Mouse (Mus musculus): Measurements from ENCODE around the gene Drg1.
A peak's percentile ranks its signal among the peaks of the same experiment; 100 is the strongest.

The Drg1 gene

DNA sequence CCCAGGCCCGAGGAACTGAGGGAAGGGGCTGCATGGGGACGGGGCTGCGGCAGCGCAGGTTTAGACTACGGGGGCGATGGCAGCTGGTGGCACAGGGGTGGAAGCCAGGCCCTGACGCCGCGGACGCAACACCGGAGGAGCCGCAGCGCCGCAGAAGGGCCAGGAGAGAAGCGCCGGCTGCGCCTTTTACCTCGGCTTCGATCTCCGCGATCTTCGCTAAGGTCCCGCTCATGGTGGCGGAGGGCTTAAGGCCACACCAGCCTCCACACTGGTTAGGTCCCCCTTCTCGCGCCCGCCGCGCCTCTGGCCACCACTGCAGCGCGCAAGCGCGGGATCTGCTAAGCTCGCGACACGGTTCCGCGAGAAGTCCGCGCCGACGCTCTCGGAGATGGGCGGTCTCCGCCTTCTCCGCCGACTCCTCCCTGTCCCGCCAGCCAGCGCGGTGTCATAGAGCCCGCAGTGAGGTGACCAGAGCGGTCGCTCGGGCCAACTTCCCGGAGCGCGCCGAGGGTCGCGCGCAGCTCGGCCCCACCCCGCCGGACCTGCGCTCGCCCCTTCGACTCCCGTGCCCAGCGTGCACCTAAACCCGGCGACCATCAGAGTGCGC lies at the start of gene Drg1:
Gene Drg1 (minus strand): TSS at position 337 of the 607 bp plus-strand sequence.
- DNase-seq (ENCODE audit: low spot score in 2 of 2) = peak; percentile 94 to 95

DNA sequence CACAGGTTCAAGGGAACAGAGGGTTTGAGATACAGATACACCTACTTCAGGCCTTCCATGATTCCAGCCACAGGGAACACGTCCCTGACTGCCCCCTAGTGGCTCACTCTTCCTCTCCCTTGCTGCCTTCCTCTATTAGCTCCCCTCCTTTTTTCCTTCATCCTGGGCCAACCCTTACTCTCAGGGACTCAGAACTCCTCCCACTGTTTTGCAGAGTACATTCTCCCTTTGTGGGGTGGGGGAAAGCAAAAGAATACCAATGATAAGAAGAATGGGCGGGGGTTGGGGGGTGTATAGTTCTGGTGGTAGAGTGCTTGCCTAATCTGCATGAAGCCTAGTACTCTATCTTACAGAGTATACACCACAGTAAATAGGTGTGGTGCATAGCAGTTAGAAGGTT lies 47.9 kb upstream of the Drg1 start:
- no peak for DNase-seq (ENCODE audit: low spot score in 2 of 2)

DNA sequence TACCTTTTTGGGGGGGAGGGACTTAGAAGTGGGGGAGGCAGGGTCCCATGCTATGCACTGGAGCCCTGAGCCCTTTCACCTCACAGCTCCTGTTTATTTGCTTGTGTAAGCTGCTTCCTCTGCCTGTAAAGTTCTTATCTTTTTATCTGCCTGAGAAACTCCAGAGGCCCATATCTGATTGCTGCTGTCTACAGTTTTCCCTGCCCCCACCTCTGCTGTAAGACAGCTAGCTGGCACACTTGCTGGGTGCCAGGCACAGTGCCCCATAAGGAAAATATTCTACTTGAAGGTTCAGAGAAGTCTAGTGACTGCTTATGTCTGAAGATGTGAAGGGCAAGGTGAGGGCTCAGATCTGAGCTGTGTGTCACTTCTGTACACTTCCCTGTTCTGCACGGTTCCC lies 47.1 kb upstream of the Drg1 start:
- DNase-seq (ENCODE audit: low spot score in 2 of 2) = no peak

DNA sequence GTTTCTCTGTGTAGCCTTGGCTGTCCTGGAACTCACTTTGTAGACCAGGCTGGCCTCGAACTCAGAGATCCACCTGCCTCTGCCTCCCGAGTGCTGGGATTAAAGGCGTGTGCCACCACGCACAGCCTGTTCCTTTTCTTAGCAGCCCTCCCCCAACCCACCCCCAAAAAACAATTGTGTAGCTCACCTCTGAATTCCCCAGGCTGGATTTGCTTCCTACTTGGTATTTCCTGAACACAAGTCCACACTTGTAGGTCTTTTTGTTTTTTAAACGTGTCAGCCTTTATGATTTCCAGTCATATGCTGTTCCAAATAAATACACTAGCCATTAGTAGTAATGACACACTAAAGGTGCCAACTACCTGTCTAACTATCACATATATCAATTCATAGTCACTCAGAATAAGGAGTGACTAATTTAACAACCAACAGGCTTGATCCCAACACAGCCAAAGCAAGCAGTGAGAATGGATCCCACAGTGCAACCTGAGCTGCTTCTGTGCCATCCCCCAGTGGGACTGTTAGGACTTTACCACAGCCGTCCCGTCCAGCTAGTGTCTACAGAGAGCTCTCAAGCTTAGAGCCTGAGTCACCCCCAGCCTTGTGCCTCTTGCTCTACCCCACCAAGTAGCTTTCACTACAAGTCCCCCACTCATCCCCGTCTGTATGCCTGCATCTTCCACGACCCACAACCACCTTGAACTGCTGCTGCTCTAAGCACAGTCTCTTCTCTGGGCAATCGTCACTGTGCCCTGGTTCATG lies 45.6 kb upstream of the Drg1 start:
- DNase-seq (ENCODE audit: low spot score in 2 of 2) = no peak

DNA sequence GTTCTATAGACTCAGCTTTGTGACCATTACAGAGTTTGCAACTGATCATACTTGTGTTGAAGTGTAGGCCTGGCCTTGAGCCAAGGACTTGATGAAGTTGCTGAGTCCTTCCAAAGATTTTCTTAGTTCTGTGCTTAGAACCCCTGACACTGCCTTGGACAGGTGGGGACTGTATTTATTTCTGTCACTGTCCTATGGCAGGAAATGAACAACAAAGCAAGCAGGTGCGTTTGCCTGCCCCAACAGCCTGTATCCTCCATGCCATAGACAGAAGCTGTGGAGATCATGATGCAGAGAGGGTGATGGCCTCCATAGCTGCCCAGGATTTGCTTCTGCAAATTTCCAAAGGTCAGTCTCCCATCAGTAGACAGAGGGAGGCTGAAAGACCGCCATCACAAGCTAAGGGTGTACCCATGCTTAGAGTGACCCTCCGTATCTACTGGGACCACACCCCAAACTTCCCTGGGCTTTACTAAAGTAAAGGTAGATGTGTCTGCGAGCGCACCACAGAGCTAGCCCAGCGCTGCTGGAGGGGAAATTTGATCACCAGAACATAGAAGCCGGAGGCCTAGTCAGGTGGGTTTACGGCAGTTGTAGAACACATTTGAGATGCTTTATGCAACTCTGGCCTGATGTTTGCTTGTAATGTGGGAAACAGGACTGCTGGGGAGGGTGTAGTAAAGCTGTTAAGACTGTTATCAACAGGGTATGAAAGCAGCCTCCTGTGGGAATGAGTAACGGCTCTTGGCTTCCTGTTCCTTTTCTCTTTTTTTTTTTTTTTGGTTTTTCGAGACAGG lies 44.8 kb upstream of the Drg1 start:
- no peak for DNase-seq (ENCODE audit: low spot score in 2 of 2)

DNA sequence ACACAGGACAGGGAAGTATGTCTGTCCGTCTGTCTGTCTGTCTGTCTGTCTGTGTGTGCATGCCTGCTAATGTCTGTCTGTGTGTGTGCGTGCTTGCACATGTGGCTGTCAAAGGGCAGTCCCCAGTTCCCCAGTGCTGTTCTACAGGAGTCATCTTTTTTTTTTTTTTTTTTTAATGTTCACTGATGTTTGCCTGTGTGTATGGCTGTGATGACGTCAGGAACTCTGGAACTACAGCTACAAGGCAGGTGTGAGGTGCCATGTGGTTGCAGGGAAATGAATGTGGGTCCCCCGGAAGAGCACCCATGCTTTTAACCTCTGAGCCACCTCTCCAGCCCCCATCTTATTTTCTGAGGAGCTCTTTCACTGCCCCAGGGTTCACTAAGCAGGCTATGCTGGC lies 43.7 kb upstream of the Drg1 start:
- DNase-seq (ENCODE audit: low spot score in 2 of 2) = no peak

DNA sequence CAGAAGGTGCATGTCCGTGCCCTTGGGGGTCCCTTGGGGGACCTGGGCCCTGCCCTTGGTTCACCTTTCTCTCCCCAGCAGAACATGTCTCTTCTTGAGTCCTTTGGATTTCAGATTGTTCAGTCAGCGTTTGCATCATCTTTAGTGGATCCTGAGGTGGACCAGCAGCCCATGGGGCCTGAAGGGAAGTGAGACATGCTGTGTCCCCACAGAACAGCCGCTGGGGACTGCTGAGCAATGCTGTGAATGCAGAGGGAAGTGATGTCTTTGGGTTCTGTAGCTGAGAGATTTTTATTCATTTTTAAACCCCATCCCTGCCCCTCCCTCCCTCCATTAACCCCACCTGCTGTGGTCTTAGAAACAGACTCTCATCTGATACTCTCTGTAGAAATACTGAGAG lies 41.7 kb upstream of the Drg1 start:
- no peak for DNase-seq (ENCODE audit: low spot score in 2 of 2)

DNA sequence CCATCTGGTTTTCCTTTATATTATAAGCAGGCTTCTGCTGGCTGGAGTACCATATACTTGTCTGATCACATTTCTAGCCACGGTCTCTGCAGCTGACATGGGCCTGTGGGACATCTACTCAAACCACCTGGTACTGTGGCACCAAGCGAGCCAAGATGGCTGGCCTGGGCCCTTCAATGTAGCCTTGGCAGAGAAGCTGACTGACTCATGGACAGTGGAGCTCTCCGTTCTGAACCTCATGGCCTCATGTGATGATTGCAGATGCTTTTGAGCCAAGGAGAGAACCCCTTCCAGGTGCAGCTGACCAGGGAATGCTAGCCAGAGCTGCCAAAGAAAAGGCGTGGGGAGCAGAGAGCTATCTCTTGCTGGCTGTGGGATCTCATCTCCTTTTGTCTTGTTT lies 39.6 kb upstream of the Drg1 start:
- no peak for DNase-seq (ENCODE audit: low spot score in 2 of 2)

DNA sequence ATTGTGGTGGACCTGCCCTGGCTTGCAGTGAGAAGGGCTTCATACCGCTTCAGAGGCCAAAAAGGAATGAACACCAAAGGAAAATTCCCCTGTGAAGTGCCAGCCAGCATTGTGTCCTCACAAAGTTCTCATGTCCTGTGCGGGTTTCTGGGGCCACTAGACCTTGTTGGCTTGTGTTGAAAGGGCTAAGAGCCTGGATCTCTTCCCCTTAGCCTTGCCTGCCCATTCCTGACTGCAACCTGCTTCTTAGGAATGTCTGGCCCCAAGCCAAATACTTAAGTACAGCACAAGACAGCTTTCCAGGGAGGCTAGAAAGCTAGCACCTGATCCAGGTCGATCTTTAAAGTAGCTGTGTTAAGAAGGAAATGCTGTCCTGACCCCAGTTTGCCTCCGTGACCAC lies 36.6 kb upstream of the Drg1 start:
- DNase-seq (ENCODE audit: low spot score in 2 of 2) = no peak

DNA sequence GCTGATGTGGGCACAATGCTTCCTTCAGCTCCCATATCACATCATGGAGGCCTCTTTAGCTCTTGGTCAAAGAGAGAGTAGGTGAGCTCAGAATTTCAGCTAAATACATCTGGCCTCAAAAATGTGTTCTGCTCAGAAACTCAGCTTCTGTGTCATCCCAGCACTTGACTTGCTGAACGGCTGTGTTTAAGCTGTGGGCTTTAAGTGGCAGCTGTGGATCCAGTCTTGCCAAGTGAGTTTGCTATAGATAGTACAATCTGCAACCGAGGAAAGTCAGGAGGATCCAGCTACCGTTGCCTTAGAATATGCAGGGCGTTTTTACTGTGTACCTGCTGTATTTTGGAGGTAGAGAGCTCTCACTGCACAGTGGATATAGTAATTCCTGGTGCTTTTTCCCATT lies 36.2 kb upstream of the Drg1 start:
- DNase-seq (ENCODE audit: low spot score in 2 of 2) = no peak

DNA sequence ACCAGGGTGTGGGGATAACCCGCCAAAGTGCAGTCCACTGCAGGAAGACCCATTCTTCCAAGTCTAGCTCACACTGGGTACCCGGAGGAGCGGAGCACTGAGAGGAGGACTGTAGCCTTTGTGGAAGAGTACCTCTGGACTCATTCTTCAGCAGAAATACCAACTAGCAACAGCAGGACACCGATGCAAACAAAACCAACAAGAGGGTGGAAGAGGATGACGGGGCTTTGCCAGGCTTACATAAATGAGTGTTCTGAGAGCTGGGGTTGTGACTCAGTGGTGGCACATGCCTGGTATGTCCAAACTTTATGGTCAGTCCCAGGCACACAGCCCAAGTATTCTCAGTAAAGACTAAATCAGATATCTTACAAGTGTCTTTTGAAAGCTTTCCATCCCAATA lies 34.9 kb upstream of the Drg1 start:
- DNase-seq (ENCODE audit: low spot score in 2 of 2) = no peak

DNA sequence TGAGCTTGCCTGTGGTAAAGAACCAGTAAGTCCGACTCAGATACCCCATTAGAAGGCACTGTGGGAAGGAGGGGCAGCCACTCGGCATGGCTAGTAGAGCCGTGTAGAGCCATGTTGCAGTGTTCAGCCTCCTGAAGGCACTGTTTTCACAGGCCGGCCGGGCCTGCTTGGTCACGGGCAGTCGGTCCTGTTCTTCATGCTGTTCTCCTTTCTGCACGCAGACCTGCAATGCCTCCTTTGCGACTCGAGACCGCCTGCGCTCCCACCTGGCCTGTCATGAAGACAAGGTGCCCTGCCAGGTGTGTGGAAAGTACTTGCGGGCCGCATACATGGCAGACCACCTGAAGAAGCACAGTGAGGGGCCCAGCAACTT lies 32.6 kb upstream of the Drg1 start:
- DNase-seq (ENCODE audit: low spot score in 2 of 2) = no peak

DNA sequence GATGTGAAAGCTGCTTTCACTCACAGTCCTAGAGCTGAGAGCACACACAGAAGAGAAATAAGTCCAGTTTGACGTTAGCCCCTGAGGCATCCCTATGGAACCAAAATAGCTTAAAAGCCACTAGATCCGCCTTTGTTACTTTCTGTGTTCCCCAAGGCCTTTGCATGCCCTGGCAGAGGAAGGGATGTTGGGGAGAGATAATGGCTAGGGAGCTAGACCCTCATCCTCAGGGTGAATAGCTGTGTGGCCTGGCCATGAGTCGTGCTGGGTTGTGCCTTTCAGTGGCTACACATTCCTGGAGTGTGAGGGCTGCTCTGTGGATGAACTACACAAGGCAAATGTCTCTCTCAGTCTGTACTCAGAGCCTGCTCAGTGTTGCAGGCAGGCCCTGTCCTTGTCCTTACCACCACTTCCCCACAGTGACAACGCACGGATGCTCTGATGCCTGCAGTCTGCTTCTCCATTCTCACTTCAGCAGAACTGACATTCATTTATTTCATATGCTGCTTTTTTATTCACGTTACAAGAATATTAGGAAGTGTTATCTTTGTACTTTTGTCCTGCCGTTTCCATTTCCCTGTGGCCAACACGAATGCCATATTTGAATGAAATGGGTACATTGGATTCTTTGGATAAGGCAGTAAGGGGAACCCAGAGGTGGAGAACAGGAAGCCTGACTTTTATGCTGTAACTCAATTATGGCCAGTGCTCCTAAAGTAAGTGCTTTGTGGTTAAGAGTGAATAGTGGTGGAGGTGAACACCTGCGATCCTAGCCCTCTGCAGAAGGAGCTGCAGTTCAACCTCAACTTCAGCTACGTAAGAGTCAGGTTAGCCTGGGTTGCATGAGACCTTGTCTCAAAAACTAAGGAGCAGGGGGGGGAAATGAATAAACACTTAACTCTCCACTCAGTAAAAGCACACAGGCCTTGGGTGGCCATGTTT lies 31.9 kb upstream of the Drg1 start:
- DNase-seq (ENCODE audit: low spot score in 2 of 2) = no peak

DNA sequence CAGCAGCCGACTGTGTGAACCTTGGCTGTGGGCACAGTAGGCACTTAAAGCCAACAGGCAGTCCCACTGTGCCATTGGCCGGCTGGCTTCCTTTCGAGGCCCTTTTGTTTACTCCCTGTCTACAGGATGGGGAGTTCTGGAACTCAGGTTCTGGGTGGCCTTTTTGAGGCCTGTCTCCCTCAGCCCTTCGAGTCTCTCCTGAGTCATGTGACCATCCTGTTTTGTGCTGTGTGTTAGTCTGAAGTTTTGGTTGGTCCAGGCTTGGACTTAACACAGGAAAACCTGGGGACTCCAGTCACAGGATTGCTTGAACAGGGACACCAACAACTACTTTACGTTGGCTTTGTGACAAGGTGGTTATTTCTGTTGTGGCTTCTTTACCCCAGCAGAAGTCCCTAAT lies 29.8 kb upstream of the Drg1 start:
- DNase-seq (ENCODE audit: low spot score in 2 of 2) = no peak

DNA sequence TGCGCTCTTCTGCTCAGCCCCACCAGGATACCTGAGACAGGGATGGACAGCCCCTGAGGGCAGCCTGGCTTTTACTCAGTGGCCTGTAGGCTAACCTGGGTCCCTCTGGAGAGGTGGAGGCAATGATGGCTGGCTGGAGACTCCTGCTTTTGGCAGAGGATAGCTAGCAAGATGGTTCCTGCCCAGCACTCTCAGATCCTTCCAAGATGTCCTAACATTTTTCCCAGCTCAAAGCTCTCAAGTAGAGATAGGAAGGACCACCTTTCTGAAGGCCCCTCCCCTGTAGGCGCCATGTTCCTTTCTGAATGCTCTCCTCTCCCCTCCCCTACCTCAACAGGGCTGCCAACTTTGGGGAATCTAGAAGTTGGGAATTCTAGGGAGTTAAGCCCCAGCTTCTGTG lies 28.4 kb upstream of the Drg1 start:
- no peak for DNase-seq (ENCODE audit: low spot score in 2 of 2)

DNA sequence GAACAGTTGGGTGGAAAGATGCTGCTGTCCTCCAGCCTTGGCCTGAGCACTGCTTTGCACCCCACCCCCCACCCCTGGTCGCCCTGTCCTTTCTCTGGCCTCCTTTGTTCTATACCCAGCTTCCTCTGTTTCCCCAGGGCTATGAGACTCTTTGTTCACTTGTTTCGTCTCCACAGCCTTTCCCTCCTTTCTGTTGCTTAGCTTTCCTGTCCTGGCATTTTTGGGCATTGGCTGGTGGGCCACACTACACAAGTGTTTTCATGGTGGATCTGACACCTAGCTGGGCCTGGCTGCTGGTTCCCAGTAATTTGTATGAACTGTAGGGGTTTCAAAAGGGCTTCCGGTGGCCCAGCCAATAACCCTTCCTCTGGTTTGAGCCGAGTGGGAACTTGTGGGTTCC lies 27.1 kb upstream of the Drg1 start:
- no peak for DNase-seq (ENCODE audit: low spot score in 2 of 2)

DNA sequence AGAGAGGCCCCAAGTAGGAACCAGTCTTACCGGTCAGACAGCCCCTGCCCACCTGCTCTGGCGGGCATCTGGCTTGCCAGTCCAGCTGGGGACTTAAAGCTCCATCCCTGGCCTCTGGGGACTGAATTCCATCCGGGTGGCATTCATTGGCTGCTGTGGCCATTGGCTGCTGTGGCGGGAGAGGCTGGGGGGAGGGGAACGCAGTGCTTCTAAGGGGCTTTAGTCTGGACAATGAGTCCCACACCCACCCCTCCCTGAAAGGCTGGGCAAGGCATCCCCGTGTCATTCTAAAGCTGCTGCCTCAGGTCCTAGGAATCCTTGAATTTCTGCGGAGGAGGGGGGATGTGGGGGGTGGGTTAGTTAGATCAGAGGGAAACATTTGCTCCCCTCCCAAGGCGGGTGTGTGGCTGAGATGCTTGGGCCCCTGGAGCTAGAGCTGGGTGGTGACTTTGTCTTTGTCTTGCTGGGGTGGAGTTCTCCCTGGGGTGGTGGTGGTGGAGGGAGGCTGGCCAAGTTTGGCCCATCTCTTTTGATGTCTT lies 26.6 kb upstream of the Drg1 start:
- DNase-seq (ENCODE audit: low spot score in 2 of 2) = peak; percentile 42 to 67

DNA sequence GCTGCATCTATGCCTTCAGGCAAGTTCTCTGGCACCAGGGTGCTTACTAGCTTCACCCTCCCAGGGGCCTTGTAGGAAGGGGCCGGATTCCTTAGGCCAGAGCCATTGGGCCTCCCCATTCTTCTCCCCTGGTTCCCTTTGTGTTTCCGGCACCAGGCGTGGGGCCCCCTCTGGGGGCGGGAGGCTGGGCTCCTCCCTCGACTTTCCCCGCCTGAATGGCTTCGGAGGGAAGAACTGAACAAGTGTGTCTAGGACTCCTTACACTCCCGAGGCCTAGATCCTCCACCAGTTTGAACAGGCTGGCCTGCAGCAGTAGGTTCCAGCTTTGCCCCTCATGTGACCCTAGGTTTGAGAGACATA lies 25.8 kb upstream of the Drg1 start:
- DNase-seq (ENCODE audit: low spot score in 2 of 2) = peak; percentile 73 to 75

DNA sequence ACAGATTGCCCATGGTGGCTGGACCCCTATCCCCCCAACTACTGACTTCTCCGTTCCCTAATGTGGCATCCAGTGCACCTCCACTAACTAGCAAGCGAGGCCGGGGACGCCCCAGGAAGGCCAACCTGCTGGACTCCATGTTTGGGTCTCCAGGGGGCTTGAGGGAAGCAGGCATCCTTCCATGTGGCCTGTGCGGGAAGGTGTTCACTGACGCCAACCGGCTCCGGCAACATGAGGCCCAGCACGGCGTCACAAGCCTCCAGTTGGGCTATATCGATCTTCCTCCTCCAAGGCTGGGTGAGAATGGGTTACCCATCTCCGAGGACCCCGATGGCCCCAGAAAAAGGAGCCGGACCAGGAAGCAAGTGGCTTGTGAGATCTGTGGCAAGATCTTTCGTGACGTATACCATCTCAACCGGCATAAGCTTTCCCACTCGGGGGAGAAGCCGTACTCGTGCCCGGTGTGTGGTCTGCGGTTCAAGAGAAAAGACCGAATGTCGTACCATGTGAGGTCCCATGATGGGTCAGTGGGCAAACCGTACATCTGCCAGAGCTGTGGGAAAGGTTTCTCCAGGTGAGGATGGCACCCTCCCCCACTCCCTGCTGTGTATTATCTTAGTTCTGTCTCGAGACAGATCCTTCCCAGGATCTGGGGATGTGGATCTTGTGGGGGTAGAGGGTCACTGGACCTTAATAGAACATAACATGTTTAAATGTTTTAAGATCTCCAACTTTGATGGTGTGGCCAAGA lies 25.3 kb upstream of the Drg1 start:
- no peak for DNase-seq (ENCODE audit: low spot score in 2 of 2)

DNA sequence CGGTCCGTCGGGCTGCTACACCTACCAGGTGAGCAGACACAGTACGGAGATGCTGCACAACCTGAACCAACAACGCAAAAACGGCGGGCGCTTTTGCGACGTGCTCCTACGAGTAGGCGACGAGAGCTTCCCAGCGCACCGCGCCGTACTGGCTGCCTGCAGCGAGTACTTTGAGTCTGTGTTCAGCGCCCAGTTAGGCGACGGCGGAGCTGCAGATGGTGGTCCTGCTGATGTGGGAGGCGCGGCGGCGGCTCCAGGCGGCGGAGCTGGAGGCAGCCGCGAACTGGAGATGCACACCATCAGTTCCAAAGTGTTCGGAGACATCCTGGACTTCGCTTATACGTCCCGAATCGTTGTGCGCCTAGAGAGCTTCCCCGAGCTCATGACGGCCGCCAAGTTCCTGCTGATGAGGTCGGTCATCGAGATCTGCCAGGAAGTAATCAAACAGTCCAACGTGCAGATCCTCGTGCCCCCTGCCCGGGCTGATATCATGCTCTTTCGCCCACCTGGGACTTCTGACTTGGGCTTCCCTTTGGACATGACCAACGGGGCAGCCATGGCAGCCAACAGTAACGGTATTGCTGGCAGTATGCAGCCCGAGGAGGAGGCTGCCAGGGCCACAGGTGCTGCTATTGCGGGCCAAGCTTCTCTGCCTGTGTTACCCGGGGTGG lies 24.6 kb upstream of the Drg1 start:
- peak in 1 of 2 experiments; percentile 40 for DNase-seq (ENCODE audit: low spot score in 2 of 2)
